Mouse (Mus musculus) limb, embryonic 14.5 days (tissue): ENCODE data around the gene Kng2. TPM values are rescaled to one million over a fixed set of nuclear protein-coding genes. Genes with fewer than 3 reads are reported as not detected.

Experiments used
- ATAC-seq: fragments of 200-750 bp; cut with Nextera tagmentation; 2 replicates; pipeline ENCODE4 v1.8.0; 2017; ENCODE audit warnings: low read depth, moderate number of reproducible peaks, moderate TSS enrichment; ENCODE audit not compliant: low FRiP score
- DNase-seq: peaks from one replicate; pipeline ENCODE4 v3.0.0-alpha.2; 2015; ENCODE audit warnings: low spot score
- H3K27ac ChIP-seq: fragments of 300-500 bp; sonication (generic); replicated peaks from 2 replicates; pipeline ENCODE4 v1.5.1; 2014; ENCODE audit warnings: low read depth, mild to moderate bottlenecking, low read length, moderate library complexity, mixed read lengths
- H3K27me3 ChIP-seq: fragments of 300-500 bp; sonication (generic); 2 replicates; pipeline ENCODE4 v1.6.1; 2014; ENCODE audit warnings: low read length, mixed read lengths; ENCODE audit not compliant: control insufficient read depth, insufficient read depth
- H3K36me3 ChIP-seq: fragments of 300-500 bp; sonication (generic); 2 replicates; pipeline ENCODE4 v1.6.1; 2014; ENCODE audit warnings: mild to moderate bottlenecking, low read length, moderate library complexity, mixed read lengths; ENCODE audit not compliant: control insufficient read depth, insufficient read depth
- H3K4me1 ChIP-seq: fragments of 300-500 bp; sonication (generic); 2 replicates; pipeline ENCODE4 v1.6.1; 2014; ENCODE audit warnings: antibody characterized with exemption, low read length, mixed read lengths; ENCODE audit not compliant: control insufficient read depth, insufficient read depth
- H3K4me2 ChIP-seq: fragments of 300-500 bp; sonication (generic); replicated peaks from 2 replicates; pipeline ENCODE4 v1.6.1; 2014; ENCODE audit warnings: low read depth, mild to moderate bottlenecking, low read length, moderate library complexity; ENCODE audit not compliant: severe bottlenecking
- H3K4me3 ChIP-seq: fragments of 300-500 bp; sonication (generic); replicated peaks from 2 replicates; pipeline ENCODE4 v1.5.1; 2014; ENCODE audit warnings: low read length
- H3K9ac ChIP-seq: fragments of 300-500 bp; sonication (generic); 2 replicates; pipeline ENCODE4 v1.6.1; 2014; ENCODE audit warnings: mild to moderate bottlenecking, low read depth, low read length, moderate library complexity; ENCODE audit not compliant: severe bottlenecking
- H3K9me3 ChIP-seq: fragments of 300-500 bp; sonication (generic); 2 replicates; pipeline ENCODE4 v1.6.1; 2016; ENCODE audit warnings: low read length; ENCODE audit not compliant: control insufficient read depth
- POLR2A ChIP-seq: fragments of 200-500 bp; IDR thresholded peaks from 2 replicates; pipeline ENCODE4 v1.8.0; 2012; ENCODE audit warnings: inconsistent platforms, mild to moderate bottlenecking, moderate library complexity, borderline replicate concordance; ENCODE audit not compliant: insufficient read depth, insufficient read length; ENCODE audit errors: extremely low read depth
- WGBS: fragments of 180-500 bp; shearing (Covaris S2); extraction: QIAGEN DNeasy Blood & Tissue Kit; methylation state at CpG from one replicate; pipeline ENCODE4 v1.1.7; 2014; 5-methylcytosine and 5-hydroxymethylcytosine counted together
- polyA plus RNA-seq, 2 experiments: library from polyadenylated mRNA; depleted of rRNA in 1 of 2; stranded (reverse) in 1 of 2; unstranded in 1 of 2; fragments of >200 nt; fragmentation: Nextera tagmentation in 1 of 2; extraction: Ambion mirVana in 1 of 2; gene quantifications; 2 replicates each; pipeline versions ENCODE4 v1.2.1 to v1.2.3; 2012 to 2014

The Kng2 gene
- polyA plus RNA-seq, 2 experiments, result 0.35 TPM; not detected in 1

GRCm38 (mm10) chr16:22939120-22939695, 90.1 kb downstream of the Kng2 start:
- no peak overlapping the region for H3K9ac ChIP-seq
- WGBS, result 83% methylated on average over 8 of the region's 8 CpGs
- no peaks in the 10 kb centered on the region for H3K27me3 ChIP-seq
- DNase-seq, result no peak
- H3K4me3 ChIP-seq, result no peak overlapping the region
- H3K4me2 ChIP-seq, result no peak overlapping the region
- H3K36me3 ChIP-seq, result no peaks in the 10 kb centered on the region
- TF ChIP-seq POLR2A, result no peak
- no peaks in the 10 kb centered on the region for H3K9me3 ChIP-seq
- ATAC-seq, result no peak
- H3K4me1 ChIP-seq, result no peaks in the 10 kb centered on the region
- no peak overlapping the region for H3K27ac ChIP-seq

- Histone ChIP-seq H3K4me2 (no peak overlapping the region), H3K27me3 (no peaks in the 10 kb centered on the region), H3K9ac (no peak overlapping the region), H3K4me3 (no peak overlapping the region), H3K36me3 (no peaks in the 10 kb centered on the region), H3K9me3 (no peaks in the 10 kb centered on the region), H3K27ac (no peak overlapping the region), H3K4me1 (no peaks in the 10 kb centered on the region)
- no peak for TF ChIP-seq POLR2A
- 74% methylated on average over 2 of the region's 2 CpGs for WGBS
- DNase-seq, result no peak
- ATAC-seq, result no peak
Measured at GRCm38 (mm10) chr16:22938541-22938940, 90.7 kb downstream of the Kng2 start.

GRCm38 (mm10) chr16:22937631-22938030, 91.7 kb downstream of the Kng2 start:
- TF ChIP-seq POLR2A, result no peak
- no peak overlapping the region for H3K4me3 ChIP-seq
- no peaks in the 10 kb centered on the region for H3K4me1 ChIP-seq
- no peaks in the 10 kb centered on the region for H3K27me3 ChIP-seq
- no peaks in the 10 kb centered on the region for H3K36me3 ChIP-seq
- DNase-seq (no peak), ATAC-seq (no peak)
- WGBS, result 91% methylated on average over 12 of the region's 12 CpGs
- no peak overlapping the region for H3K4me2 ChIP-seq
- H3K27ac ChIP-seq, result no peak overlapping the region
- no peak overlapping the region for H3K9ac ChIP-seq
- H3K9me3 ChIP-seq, result no peaks in the 10 kb centered on the region

Other genes starting within 250 kb of the Kng2 start
- not detected in 2 replicates for gene Crygs, start 217.9 kb downstream of the Kng2 start, polyA plus RNA-seq (2012; rRNA removed)
- gene Crygs, start 217.9 kb downstream of the Kng2 start, polyA plus RNA-seq (2014; fragmentation: Nextera tagmentation; extraction: Ambion mirVana), result not detected in 2 replicates
- 23.0 and 25.7 TPM in 2 replicates for gene Tbccd1, start 171.8 kb downstream of the Kng2 start, polyA plus RNA-seq (2012; rRNA removed)
- gene Tbccd1, start 171.8 kb downstream of the Kng2 start, polyA plus RNA-seq (2014; fragmentation: Nextera tagmentation; extraction: Ambion mirVana), result 26.0 and 27.6 TPM in 2 replicates
- 42.2 and 58.9 TPM in 2 replicates for gene Dnajb11, start 171.6 kb downstream of the Kng2 start, polyA plus RNA-seq (2012; rRNA removed)
- gene Dnajb11, start 171.6 kb downstream of the Kng2 start, polyA plus RNA-seq (2014; fragmentation: Nextera tagmentation; extraction: Ambion mirVana), result 99.4 and 100 TPM in 2 replicates
- 0.35 and 1.4 TPM in 2 replicates for gene Ahsg, start 138.2 kb downstream of the Kng2 start, polyA plus RNA-seq (2012; rRNA removed)
- gene Ahsg, start 138.2 kb downstream of the Kng2 start, polyA plus RNA-seq (2014; fragmentation: Nextera tagmentation; extraction: Ambion mirVana), result not detected in 2 replicates
- 0.08 and 0.12 TPM in 2 replicates for gene Fetub, start 111.1 kb downstream of the Kng2 start, polyA plus RNA-seq (2012; rRNA removed)
- 0.25 TPM in 1 of 2 replicates, not detected in the other for gene Fetub, start 111.1 kb downstream of the Kng2 start, polyA plus RNA-seq (2014; fragmentation: Nextera tagmentation; extraction: Ambion mirVana)
- gene Hrg, start 78.4 kb downstream of the Kng2 start, polyA plus RNA-seq (2012; rRNA removed), result not detected in 2 replicates
- gene Hrg, start 78.4 kb downstream of the Kng2 start, polyA plus RNA-seq (2014; fragmentation: Nextera tagmentation; extraction: Ambion mirVana), result 0.11 and 0.15 TPM in 2 replicates
- 0.23 and 0.60 TPM in 2 replicates for gene Kng1, start 28.4 kb upstream of the Kng2 start, polyA plus RNA-seq (2012; rRNA removed)
- 0.14 TPM in 1 of 2 replicates, not detected in the other for gene Kng1, start 28.4 kb upstream of the Kng2 start, polyA plus RNA-seq (2014; fragmentation: Nextera tagmentation; extraction: Ambion mirVana)
- gene Eif4a2, start 78.0 kb upstream of the Kng2 start, polyA plus RNA-seq (2012; rRNA removed), result 640 and 683 TPM in 2 replicates
- gene Eif4a2, start 78.0 kb upstream of the Kng2 start, polyA plus RNA-seq (2014; fragmentation: Nextera tagmentation; extraction: Ambion mirVana), result 260 and 283 TPM in 2 replicates
- 9.0 and 12.1 TPM in 2 replicates for gene Rfc4, start 98.3 kb upstream of the Kng2 start, polyA plus RNA-seq (2012; rRNA removed)
- gene Rfc4, start 98.3 kb upstream of the Kng2 start, polyA plus RNA-seq (2014; fragmentation: Nextera tagmentation; extraction: Ambion mirVana), result 90.1 and 91.4 TPM in 2 replicates
- gene Adipoq, start 117.1 kb upstream of the Kng2 start, polyA plus RNA-seq (2012; rRNA removed), result 0.29 and 0.38 TPM in 2 replicates
- 0.26 TPM in 1 of 2 replicates, not detected in the other for gene Adipoq, start 117.1 kb upstream of the Kng2 start, polyA plus RNA-seq (2014; fragmentation: Nextera tagmentation; extraction: Ambion mirVana)
- gene St6gal1, start 195.3 kb upstream of the Kng2 start, polyA plus RNA-seq (2012; rRNA removed), result 13.3 and 14.7 TPM in 2 replicates
- gene St6gal1, start 195.3 kb upstream of the Kng2 start, polyA plus RNA-seq (2014; fragmentation: Nextera tagmentation; extraction: Ambion mirVana), result 16.8 and 20.6 TPM in 2 replicates